Mouse (Mus musculus): ENCODE data around the gene H2afy2. TPM values are rescaled to one million over a fixed set of nuclear protein-coding genes. Genes with fewer than 3 reads are reported as not detected.
A peak's percentile ranks its signal among the peaks of the same experiment; 100 is the strongest.

Gene H2afy2
- polyA plus RNA-seq, 1 experiment from 2014 or later: 168 TPM

DNA sequence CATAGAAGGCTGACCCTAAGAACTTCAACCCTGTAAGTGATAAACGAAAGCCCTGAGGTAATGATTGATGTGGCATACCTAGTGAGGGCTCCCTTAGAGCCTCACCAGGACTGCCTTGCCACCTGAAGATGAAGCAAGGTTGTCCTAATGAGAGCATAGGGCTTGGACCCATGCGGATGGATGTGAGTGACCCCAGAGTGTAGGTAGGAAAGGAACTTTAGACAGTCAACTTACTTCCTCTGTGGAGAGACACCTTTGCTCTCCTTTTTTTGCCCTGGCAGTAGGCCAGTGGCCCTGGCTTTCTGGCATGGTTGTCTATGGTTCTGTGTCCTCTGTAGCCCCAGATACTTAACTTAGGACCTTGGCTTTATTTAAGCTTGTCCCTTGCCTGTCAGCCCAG is 86.9 kb downstream of the H2afy2 start:
- Histone ChIP-seq H3K36me3 (peaks cover 38% of the 10 kb centered on the region), H3K27ac (replicated peaks) (no peak overlapping the region), H3K9me3 (replicated peaks) (no peaks in the 10 kb centered on the region), H3K27me3 (no peaks in the 10 kb centered on the region), H3K4me3 (replicated peaks) (peak overlapping the region; percentile 98), H3K9ac (peak overlapping the region; percentile 73; the same call in 1 of the 2 replicates), H3K4me2 (replicated peaks) (peak overlapping the region; percentile 99), H3K4me1 (peaks cover 17% of the 10 kb centered on the region)
- ATAC-seq (ENCODE audit: insufficient number of reproducible peaks, low FRiP score, low TSS enrichment, low read depth): no peak
- 87% methylated on average over 2 of the region's 2 CpGs for WGBS

DNA sequence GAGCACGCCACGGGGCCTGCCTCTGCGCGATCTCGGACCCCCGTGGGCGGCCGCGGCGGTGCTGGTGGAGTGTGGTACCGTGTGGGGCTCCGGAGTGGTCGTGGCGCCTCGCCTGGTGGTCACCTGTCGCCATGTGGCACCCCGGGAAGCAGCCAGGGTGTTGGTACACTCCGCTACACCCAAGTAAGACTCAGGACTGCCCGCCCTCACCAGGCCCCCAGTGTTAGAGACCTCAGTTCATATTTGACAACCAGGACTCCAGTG is 87.5 kb downstream of the H2afy2 start:
- peaks cover 17% of the 10 kb centered on the region for H3K4me1 ChIP-seq
- 15% methylated on average over 19 of the region's 19 CpGs for WGBS
- H3K4me2 ChIP-seq (replicated peaks): peak overlapping the region; percentile 99
- H3K4me3 ChIP-seq (replicated peaks): peak overlapping the region; percentile 98
- peak overlapping the region; percentile 73 for H3K9ac ChIP-seq
- ATAC-seq (ENCODE audit: insufficient number of reproducible peaks, low FRiP score, low TSS enrichment, low read depth): no peak
- no peaks in the 10 kb centered on the region for H3K27me3 ChIP-seq
- H3K36me3 ChIP-seq: peaks cover 37% of the 10 kb centered on the region
- H3K27ac ChIP-seq (replicated peaks): no peak overlapping the region
- H3K9me3 ChIP-seq (replicated peaks): no peaks in the 10 kb centered on the region

DNA sequence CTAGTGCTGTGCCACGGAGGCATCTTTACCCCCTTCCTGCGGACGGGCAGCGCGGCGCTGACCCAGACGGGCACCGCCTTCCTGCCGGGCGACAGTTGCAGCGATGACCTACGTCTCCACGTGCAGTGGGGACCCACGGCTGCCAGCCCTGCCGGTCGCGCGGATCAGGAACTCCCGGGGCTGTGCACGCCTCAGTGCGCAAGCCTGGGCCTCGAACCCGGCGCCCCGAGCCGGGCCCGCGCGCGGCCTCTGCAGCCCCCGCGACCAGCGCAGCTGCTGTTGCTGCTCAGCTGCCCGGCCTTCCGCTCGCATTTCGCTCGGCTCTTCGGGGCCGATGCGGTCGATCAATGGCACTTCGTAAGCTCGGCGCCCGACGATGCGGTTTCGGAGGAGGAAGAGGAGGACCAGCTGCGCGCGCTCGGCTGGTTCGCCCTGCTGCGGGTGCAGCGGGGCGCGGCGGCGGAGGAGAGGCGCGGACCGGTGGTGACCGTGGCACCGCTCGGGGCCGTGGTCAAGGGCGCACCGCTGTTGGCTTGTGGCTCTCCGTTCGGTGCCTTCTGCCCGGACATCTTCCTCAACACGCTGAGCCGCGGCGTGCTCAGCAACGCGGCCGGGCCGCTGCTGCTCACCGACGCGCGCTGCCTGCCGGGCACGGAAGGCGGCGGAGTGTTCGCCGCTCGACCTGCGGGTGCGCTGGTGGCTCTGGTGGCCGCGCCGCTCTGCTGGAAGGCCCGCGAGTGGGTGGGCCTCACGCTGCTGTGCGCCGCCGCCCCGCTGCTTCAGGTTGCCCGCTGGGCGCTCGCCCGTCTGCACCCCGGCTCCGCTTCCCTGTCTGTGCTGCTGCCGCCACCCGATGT is 88.0 kb downstream of the H2afy2 start:
- peaks cover 42% of the 10 kb centered on the region for H3K36me3 ChIP-seq
- H3K9ac ChIP-seq: peak overlapping the region; percentile 73
- H3K4me2 ChIP-seq (replicated peaks): peak overlapping the region; percentile 99
- H3K4me1 ChIP-seq: peaks cover 17% of the 10 kb centered on the region
- ATAC-seq (ENCODE audit: insufficient number of reproducible peaks, low FRiP score, low TSS enrichment, low read depth): peak; percentile 31
- whole genome bisulfite sequencing: under 1% methylated on average over 110 of the region's 111 CpGs
- H3K9me3 ChIP-seq (replicated peaks): no peaks in the 10 kb centered on the region
- peak overlapping the region; percentile 98 for H3K4me3 ChIP-seq (replicated peaks)
- no peaks in the 10 kb centered on the region for H3K27me3 ChIP-seq
- peak overlapping the region; percentile 74; the same call in 1 of the 2 replicates for H3K27ac ChIP-seq (replicated peaks)

DNA sequence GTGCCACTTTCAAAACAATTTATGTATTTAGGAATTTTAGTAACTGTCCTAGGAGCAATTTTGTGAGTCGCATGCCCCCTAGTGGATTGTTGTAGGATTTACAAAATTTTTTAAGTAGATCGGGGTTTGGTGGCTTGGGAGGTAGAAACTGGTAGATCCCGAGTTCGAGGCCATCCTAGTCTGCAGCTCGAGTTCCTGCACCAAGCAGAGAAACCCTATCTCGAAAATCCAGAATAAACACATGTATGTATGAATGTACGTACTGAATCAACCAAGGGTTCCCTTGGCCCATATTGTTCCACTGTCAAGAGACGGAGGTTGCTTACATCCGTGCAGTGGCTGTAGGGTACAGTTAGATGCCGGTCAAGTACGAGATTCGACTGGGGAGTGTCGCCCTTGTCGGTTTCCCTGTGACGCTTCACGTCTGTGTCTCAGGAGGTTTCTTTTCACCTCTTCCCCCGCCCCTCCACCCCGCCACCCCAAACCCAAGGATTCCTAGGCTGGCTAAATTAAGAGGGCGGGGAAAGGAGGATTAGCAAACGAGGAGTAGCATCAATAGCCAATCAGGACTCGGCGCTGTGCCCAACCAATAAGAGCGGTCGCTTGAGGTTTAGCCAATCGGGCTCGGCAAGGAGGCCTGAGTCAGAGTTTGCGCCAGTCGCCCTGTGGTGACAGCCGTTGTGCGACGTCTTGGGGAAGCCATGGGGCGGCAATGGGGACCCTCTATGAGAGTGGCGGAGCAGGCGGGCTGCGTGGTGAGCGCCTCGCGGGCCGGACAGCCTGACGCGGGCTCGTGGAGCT is 88.9 kb downstream of the H2afy2 start, which contains the start of gene Tysnd1:
TSS of gene Tysnd1 (plus strand) at position 645 of the 801 bp plus-strand sequence.
- Histone ChIP-seq H3K36me3 (peaks cover 47% of the 10 kb centered on the region), H3K9me3 (replicated peaks) (no peaks in the 10 kb centered on the region), H3K9ac (peak within 1 kb of the TSS; percentile 73), H3K4me1 (peaks cover 17% of the 10 kb centered on the region), H3K27me3 (no peaks in the 10 kb centered on the region), H3K4me2 (replicated peaks) (peak within 1 kb of the TSS; percentile 99), H3K4me3 (replicated peaks) (peak within 1 kb of the TSS; percentile 98), H3K27ac (replicated peaks) (peak within 1 kb of the TSS; percentile 74)
- WGBS: under 1% methylated on average over 42 of the region's 42 CpGs
- peak; percentile 95 for ATAC-seq (ENCODE audit: insufficient number of reproducible peaks, low FRiP score, low TSS enrichment, low read depth)

DNA sequence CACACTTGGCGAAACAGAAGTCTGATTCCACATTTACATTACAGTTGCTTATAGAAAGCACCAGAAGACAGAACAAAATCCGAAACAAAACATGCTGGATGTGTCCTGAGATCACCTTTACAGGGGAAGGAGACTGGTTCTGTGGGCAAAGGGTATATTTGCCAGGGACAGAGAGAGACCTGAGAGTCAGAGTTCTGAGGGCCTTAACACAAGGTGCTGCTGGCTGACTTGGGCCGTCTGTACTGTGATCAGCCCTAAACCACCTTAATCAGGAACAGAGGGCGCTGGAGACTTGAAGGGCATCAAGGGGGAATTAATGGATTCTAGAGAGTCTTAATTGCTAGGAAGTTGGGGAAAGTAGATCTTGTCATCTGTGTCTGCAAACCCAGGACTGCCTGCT is 90.4 kb downstream of the H2afy2 start:
- Histone ChIP-seq H3K4me1 (peaks cover 17% of the 10 kb centered on the region), H3K4me3 (replicated peaks) (no peak overlapping the region), H3K27me3 (no peaks in the 10 kb centered on the region), H3K9ac (no peak overlapping the region), H3K27ac (replicated peaks) (no peak overlapping the region), H3K4me2 (replicated peaks) (no peak overlapping the region), H3K36me3 (peaks cover 52% of the 10 kb centered on the region), H3K9me3 (replicated peaks) (no peaks in the 10 kb centered on the region)
- no peak for ATAC-seq (ENCODE audit: insufficient number of reproducible peaks, low FRiP score, low TSS enrichment, low read depth)
- 75% methylated on average over 4 of the region's 4 CpGs for WGBS

DNA sequence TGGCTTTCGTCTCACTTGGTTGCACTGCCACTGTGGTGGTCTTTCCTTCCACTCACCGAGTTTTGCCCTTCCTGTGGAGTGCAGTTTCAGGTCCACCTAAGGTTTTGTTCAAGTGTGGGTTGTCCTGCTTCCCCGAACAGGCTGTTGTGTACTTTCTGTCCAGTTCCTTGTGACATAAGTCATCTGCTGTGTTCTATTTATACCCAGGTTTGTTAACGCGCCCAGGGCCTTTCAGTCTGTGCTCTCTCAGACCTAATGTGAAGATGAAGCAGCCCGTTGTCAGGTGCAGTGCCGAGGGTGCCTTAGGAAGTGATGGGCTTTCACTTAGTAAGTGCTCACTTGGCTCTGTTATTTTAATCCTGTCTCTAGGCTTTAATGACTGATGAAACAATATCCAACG is 94.5 kb downstream of the H2afy2 start:
- Histone ChIP-seq H3K9ac (no peak overlapping the region), H3K9me3 (replicated peaks) (no peaks in the 10 kb centered on the region), H3K27me3 (no peaks in the 10 kb centered on the region), H3K4me1 (no peaks in the 10 kb centered on the region), H3K4me2 (replicated peaks) (no peak overlapping the region), H3K27ac (replicated peaks) (no peak overlapping the region), H3K36me3 (peaks cover 84% of the 10 kb centered on the region), H3K4me3 (replicated peaks) (no peak overlapping the region)
- no peak for ATAC-seq (ENCODE audit: insufficient number of reproducible peaks, low FRiP score, low TSS enrichment, low read depth)
- WGBS: 82% methylated on average over 8 of the region's 8 CpGs

Small RNAs within 50 kb of the gene (microRNA-seq; reads per million reads assigned to microRNA genes)
- not detected for gene Mir5108 (ENCODE audit: borderline number of aligned reads)

Other genes with a start within 250 kb of the H2afy2 start
- 0.12 TPM in 1 of 2 replicates, not detected in the other for gene Npffr1, start 188.7 kb downstream of the H2afy2 start, polyA plus RNA-seq (2015; fragmentation: Nextera tagmentation; extraction: Ambion mirVana)
- gene Ppa1, start 135.6 kb downstream of the H2afy2 start, polyA plus RNA-seq (2015; fragmentation: Nextera tagmentation; extraction: Ambion mirVana): 155 and 167 TPM in 2 replicates
- gene Sar1a, start 103.8 kb downstream of the H2afy2 start, polyA plus RNA-seq (2015; fragmentation: Nextera tagmentation; extraction: Ambion mirVana): 284 and 297 TPM in 2 replicates
- 38.3 and 40.0 TPM in 2 replicates for gene Tysnd1, start 88.6 kb downstream of the H2afy2 start, polyA plus RNA-seq (2015; fragmentation: Nextera tagmentation; extraction: Ambion mirVana)
- 10.8 and 12.4 TPM in 2 replicates for gene Aifm2, start 68.9 kb downstream of the H2afy2 start, polyA plus RNA-seq (2015; fragmentation: Nextera tagmentation; extraction: Ambion mirVana)
- 13.1 and 17.2 TPM in 2 replicates for gene Col13a1, start 195.0 kb upstream of the H2afy2 start, polyA plus RNA-seq (2015; fragmentation: Nextera tagmentation; extraction: Ambion mirVana)